Mouse (Mus musculus): ENCODE measurements at regions not wholly inside any gene's neighbourhood (a gene's known extent, or its start where the extent isn't known, plus 50 kb on each side); places are given as distances from the start of the nearest gene placed in this dataset.

- TF ChIP-seq CTCF (IDR thresholded peaks at IDR 0.05; ENCODE audit: extremely low read depth, insufficient read depth, insufficient read length, insufficient replicate concordance) (no peak), POLR2A (IDR thresholded peaks at IDR 0.05; ENCODE audit: low read depth, low read length) (no peak)
Measured at GRCm38 (mm10) chr10:96238850-96239249, 102.4 kb downstream of the Gm5426 start.

Data from spleen, adult 2 months (tissue).